Mouse (Mus musculus): ENCODE data around the gene Adgrf2.

Adgrf2 gene

GRCm38 (mm10) chr17:42741801-42742217 is at the start of gene Adgrf2:
Gene Adgrf2 (minus strand): TSS chr17:42742179.
- 38% methylated on average over 7 of the region's 7 CpGs for WGBS

DNA sequence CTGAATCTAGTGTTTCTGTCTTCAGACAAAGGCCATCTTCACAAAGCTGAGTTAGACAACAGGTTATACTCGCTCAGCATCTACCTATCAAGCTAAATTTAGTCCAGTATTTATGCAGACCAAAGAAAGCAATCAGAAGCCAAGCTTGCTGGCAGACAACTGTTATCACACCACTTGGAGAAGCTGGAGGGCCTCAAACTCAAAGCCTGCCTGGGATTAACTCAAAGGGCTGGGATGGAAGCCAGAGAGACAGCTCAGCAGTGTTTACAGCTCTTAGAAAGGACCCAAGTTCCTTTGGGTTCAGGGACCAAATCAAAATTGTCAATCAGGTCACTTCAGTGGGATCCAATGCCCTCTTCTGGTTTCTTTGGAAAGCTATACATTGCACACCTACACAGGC is 48.8 kb upstream of the Adgrf2 start:
- 50% methylated on average over 1 of the region's 1 CpGs for WGBS

- 80% methylated on average over 2 of the region's 2 CpGs for WGBS
Measured at GRCm38 (mm10) chr17:42789723-42790122, 47.7 kb upstream of the Adgrf2 start.

- 68% methylated on average over 5 of the region's 5 CpGs for WGBS
Measured at GRCm38 (mm10) chr17:42788686-42789453, 46.9 kb upstream of the Adgrf2 start.

GRCm38 (mm10) chr17:42782156-42782757 is 40.3 kb upstream of the Adgrf2 start:
- 55% methylated on average over 7 of the region's 7 CpGs for WGBS

DNA sequence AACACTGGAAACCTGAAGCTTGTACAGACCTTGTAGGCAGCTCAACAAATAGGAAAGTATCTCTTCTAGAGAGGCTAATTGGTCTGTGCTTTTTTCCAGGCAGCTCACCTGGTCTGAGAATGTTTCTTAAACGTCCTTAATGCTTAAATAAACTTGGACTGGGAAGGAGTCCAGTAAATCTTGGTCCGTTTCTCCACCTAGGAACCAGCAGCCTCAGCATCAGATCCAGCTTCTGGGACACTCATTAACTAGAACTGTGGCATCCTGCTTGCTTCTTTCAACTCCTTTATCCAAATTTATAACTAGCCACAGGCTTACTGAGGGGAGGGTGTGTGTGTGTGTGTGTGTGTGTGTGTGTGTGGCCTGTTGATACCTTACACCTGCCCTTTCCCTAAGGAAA is 11.8 kb upstream of the Adgrf2 start:
- WGBS, result 44% methylated on average over 2 of the region's 2 CpGs

DNA sequence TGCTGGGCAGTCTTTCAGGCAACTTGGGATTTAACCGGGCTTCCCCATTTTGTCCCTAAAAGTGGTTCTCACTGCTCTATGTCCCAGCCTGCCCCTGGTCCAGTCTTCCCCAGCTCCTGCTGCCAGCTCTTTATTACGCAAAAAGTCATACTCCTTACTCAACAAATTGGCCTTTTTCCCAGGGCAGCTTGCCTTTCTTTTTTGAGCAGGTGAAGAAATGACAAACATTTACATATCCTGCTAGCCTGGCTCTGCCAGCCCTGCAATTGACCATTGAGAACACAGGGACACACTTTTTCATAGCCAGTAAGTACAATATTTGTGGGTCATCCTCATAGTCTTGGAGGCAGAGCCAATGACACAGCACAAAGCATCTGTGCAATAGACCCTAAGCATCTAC is 10.2 kb upstream of the Adgrf2 start:
- WGBS, result 74% methylated on average over 2 of the region's 2 CpGs

- WGBS, result 73% methylated on average over 6 of the region's 6 CpGs
Measured at GRCm38 (mm10) chr17:42745657-42746420, 3.9 kb upstream of the Adgrf2 start.

DNA sequence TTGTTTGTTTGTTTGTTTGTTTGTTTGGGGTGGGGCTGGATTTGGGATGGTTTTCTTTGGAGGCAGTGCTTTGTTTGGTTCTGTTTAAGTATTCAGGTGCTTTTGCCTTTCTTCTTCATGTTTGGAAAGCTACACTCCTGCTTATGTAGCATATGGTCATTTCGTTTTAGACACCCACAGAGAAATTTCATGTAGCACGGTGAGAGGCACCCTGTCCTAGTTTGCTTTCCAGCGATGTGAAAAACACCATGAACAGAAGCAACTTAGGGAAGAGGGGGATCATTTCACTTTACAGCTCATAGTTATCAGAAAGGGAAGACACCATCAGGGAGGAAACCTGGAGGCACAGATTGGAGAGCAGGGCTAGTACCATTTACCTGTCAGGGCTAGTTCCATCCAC is 844 bp upstream of the Adgrf2 start:
- 51% methylated on average over 3 of the region's 3 CpGs for WGBS

GRCm38 (mm10) chr17:42738794-42739193 is 3.2 kb downstream of the Adgrf2 start:
- WGBS, result 88% methylated on average over 6 of the region's 6 CpGs

- WGBS, result 54% methylated on average over 3 of the region's 3 CpGs
Measured at GRCm38 (mm10) chr17:42717161-42717560, 24.8 kb downstream of the Adgrf2 start.

DNA sequence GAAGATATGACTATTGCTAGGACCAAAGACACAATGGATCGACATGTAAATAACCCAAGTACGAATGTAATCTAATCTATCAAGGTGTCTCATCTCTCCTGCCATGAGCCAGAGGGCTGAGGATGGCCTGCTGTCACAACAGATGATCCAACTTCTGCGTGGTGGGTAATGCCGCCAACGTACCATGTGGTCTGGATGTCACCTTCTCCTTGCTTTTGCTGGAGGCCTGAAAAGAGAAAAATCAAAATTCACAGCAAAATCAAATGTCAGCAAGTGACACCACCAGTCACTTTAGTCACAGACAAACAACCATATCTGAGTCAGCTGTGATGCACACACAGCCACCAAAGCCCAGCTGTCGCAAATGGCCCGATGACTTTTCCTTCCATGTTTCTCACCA is 27.0 kb downstream of the Adgrf2 start:
- 83% methylated on average over 7 of the region's 7 CpGs for WGBS

- WGBS, result 38% methylated on average over 7 of the region's 7 CpGs
Measured at GRCm38 (mm10) chr17:42710717-42711116, 31.3 kb downstream of the Adgrf2 start.

DNA sequence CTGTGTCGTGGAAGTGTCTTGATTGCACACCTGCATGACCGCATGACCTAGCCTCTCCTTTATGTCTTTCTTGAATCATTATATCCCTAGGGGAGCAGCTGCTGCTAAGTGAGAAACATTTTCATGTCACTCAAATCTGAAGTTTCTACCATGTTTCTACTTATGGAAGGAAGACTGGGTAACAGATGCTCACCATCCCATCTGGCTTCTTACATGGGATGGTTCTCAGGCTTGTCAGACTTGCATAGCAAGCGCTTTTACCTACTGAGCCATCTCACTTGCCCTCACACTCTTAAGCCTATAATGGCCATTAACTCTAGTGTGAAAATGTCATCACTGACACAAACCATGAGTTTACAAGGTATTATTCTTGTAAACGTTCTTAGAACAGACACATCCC is 36.4 kb downstream of the Adgrf2 start:
- WGBS, result 69% methylated on average over 4 of the region's 4 CpGs

DNA sequence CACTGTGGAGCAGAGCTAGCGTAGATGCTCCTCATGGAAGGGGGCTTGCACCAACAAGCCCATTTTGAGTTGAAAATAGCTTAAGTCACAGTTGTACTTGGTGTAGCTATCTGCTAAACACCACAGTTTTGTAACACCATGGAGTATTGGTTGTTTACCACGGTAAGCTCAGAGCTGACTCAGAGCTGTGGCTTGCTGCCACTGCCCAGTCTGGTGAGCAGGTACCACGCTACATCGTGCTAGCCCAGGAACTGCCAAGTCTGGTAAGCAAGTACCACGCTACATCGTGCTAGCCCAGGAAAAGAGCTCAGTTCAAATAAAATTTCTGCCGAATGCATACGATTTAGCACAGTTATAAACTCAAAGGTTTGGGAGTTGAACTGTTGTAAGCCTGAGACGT is 39.8 kb downstream of the Adgrf2 start:
- WGBS, result 70% methylated on average over 9 of the region's 9 CpGs

DNA sequence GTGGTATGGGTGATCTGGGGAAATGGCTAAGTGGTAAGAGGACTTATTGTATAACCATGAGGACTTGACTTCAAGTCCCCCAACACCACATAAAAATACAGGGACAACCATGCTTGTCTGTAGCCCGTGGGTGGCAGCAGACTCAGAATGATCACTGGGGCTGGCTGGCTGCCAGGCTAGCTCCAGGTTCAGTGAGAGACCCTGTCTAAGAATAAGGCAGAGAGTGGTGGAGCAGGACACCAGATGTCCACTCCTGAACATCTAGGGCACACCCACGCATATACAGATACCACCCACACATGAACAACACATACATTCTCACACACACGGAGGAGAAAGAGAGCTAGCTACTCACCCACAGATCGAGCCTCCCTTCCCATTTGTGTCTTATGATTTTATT is 47.2 kb downstream of the Adgrf2 start:
- WGBS, result 56% methylated on average over 4 of the region's 4 CpGs

DNA sequence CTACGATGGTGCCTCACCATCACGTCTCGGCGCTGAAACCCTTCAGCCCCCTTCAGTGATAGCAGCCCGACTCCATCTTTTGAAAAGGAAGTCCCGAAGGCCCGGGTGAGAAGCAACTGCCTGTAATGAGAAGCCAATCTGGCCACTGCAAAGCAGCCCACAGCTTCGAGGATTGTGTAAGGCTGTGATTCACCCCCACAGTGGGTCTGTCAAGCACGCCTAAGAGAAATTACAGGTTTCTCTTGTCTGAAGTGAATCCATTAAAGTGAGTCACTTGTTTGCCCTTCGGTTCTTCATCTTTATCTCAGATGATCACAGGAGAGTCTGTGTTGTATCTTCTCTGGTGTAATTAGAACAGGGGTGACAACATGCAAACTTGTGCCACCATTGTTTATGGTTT is 49.8 kb downstream of the Adgrf2 start, which contains the start of gene Adgrf4:
TSS of gene Adgrf4 (minus strand) at position 149 of the 400 bp plus-strand sequence.
- 68% methylated on average over 10 of the region's 10 CpGs for WGBS

DNA sequence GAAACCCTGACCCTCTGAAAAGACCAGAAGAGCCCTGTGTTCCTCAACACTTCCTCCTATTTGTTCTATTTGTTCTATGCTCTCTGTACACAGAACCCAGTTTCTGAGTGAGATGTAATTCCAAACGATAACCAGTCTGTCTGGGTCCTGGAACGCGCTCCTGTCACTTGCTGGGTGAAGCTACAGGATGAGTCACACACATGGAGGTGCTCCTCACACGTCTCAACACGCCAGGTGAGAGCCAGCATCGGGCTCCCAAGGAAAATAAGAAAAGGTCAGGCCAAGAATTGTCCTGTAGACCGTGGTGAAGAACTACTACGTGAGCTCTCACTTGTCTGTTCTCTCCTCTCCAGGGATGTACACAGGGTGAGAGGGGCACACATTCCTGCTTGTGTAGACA is 51.4 kb downstream of the Adgrf2 start:
- 89% methylated on average over 8 of the region's 8 CpGs for WGBS

Data from cerebral cortex, adult 2 months (tissue).